Mouse (Mus musculus): ENCODE results near the gene Pls3.
"Not testable (repeated sequence)": the region's sequence is repeated elsewhere in the genome, so short reads cannot be mapped to it uniquely, and the experiment has no call there.

- TF ChIP-seq POLR2A (IDR thresholded peaks at IDR 0.05; ENCODE audit: borderline replicate concordance, low read depth, low read length); CTCF (IDR thresholded peaks at IDR 0.05; ENCODE audit: low read depth, low read length): not testable (repeated sequence)
Measured at GRCm38 (mm10) chrX:75759461-75759860, 115.5 kb downstream of the Pls3 start.
